Mouse (Mus musculus): ENCODE results near the gene Ccn5. TPM values are rescaled to one million over a fixed set of nuclear protein-coding genes. Genes with fewer than 3 reads are reported as not detected.

Gene Ccn5
- polyA plus RNA-seq (2015; fragmentation: Nextera tagmentation; extraction: Ambion mirVana), result 0.82 and 1.2 TPM in 2 replicates

DNA sequence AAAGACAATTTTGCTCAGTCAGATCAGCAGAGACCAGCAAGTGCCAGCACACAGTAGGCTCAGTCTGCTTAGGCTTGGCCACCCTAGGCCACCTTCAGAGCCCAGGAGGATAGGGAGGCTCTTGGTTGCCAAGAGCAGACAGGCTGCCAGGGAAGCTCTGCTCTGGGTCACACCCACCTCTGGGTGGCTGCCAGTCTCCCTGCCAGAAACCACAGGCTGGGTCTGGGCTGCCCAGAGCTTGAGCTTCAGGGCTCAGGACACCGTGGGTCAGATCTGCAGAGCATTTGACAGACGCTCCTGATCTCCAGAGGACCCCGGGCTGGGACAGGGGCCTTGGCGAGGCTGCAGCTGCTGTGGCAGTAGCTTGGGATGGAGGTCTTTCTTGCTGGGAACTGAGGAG is at the start of gene Ccn5:
Ccn5 (plus strand) TSS at position 255 of the 400 bp plus-strand sequence.

DNA sequence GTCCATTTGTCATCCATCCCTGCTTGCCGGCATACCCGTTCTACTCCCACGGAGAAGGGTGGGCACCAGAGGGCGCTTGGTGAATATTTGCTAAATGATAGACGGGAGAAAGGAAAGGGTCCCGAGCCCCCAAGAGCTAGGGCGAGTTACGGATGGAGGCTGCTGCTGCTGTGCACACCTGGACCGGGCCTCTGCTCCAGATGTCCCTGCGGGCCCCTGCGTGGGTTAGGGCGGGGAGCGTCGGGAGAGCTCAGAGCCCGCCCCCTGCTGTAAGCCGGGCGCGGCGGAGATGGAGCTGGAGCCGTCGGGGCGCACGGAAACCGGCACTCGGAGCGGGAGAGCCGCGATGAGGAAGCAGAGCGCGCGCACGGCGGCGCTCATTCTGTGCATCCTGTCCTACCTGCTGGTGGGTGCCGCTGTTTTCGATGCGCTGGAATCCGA is 32.8 kb downstream of the Ccn5 start, which contains the start of gene Kcnk15:
Kcnk15 (plus strand) TSS at position 191 of the 441 bp plus-strand sequence.

Other genes with a start within 250 kb of the Ccn5 start
- 8.5 and 8.9 TPM in 2 replicates for gene Ttpal, start 218.5 kb upstream of the Ccn5 start, polyA plus RNA-seq (2015; fragmentation: Nextera tagmentation; extraction: Ambion mirVana)
- gene Serinc3, start 175.7 kb upstream of the Ccn5 start, polyA plus RNA-seq (2015; fragmentation: Nextera tagmentation; extraction: Ambion mirVana), result 37.8 and 39.1 TPM in 2 replicates
- 255 and 269 TPM in 2 replicates for gene Pkig, start 162.5 kb upstream of the Ccn5 start, polyA plus RNA-seq (2015; fragmentation: Nextera tagmentation; extraction: Ambion mirVana)
- 2.5 and 4.4 TPM in 2 replicates for gene Ada, start 70.6 kb upstream of the Ccn5 start, polyA plus RNA-seq (2015; fragmentation: Nextera tagmentation; extraction: Ambion mirVana)
- not detected in 2 replicates for gene Kcnk15, start 32.8 kb downstream of the Ccn5 start, polyA plus RNA-seq (2015; fragmentation: Nextera tagmentation; extraction: Ambion mirVana)
- gene Rims4, start 97.8 kb downstream of the Ccn5 start, polyA plus RNA-seq (2015; fragmentation: Nextera tagmentation; extraction: Ambion mirVana), result 0.36 and 0.44 TPM in 2 replicates
- gene Ywhab, start 174.1 kb downstream of the Ccn5 start, polyA plus RNA-seq (2015; fragmentation: Nextera tagmentation; extraction: Ambion mirVana), result 113 and 174 TPM in 2 replicates
- 2.9 and 3.8 TPM in 2 replicates for gene Pabpc1l, start 204.6 kb downstream of the Ccn5 start, polyA plus RNA-seq (2015; fragmentation: Nextera tagmentation; extraction: Ambion mirVana)
- gene Stk4, start 249.5 kb downstream of the Ccn5 start, polyA plus RNA-seq (2015; fragmentation: Nextera tagmentation; extraction: Ambion mirVana), result 6.5 and 7.3 TPM in 2 replicates